Mouse (Mus musculus): Measurements from ENCODE around the gene Prmt3.

DNA sequence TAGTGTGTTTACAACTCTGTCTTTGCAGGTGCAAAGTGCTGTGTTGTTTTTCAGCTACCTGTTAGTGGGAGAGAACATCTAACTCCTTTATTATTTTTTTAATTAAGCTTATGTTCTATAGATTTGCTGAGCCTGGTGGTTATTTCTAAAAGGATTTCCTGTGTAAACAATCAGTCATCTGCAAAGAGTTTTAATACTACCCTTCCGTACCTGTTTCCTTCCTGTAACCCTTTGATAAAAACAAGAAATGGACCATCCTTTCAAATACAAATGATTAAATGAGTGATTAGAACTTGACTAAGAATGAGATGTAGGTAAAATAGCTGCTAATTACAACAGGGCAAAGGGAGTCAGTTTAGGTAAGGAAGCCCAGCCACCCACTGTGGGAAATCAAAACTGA is 43.2 kb downstream of the Prmt3 start:
- TF ChIP-seq EP300 (IDR thresholded peaks at IDR 0.05; ENCODE audit: low read depth), result no peak
- no peak for TF ChIP-seq CTCF (IDR thresholded peaks at IDR 0.05; ENCODE audit: low read depth)
